Mouse (Mus musculus) ES-E14 (cell line): ENCODE results near the gene Kank2.

Experiments
- HCFC1 ChIP-seq: IDR thresholded peaks from 2 replicates; pipeline ENCODE4 v1.6.1; 2012; ENCODE audit warnings: low read length, inconsistent platforms, borderline replicate concordance; ENCODE audit not compliant: insufficient read depth
- MAFK ChIP-seq: IDR thresholded peaks from 2 replicates; pipeline ENCODE4 v1.6.1; 2014; ENCODE audit warnings: mild to moderate bottlenecking, low read depth, low read length, inconsistent platforms; ENCODE audit not compliant: insufficient read depth
- ZNF384 ChIP-seq: IDR thresholded peaks from 2 replicates; pipeline ENCODE4 v1.6.1; 2012; ENCODE audit warnings: low read depth, low read length, inconsistent platforms

GRCm38 (mm10) chr9:21795579-21795978 lies 3.0 kb downstream of the Kank2 start:
- TF ChIP-seq ZNF384, result no peak
- no peak for TF ChIP-seq HCFC1
- no peak for TF ChIP-seq MAFK
